Mouse (Mus musculus) ES-Bruce4 (cell line): ENCODE data around the gene Cubn.

Experiments used
- CTCF ChIP-seq: IDR thresholded peaks from one replicate; pipeline ENCODE4 v1.8.1; 2011; ENCODE audit warnings: low read depth, low read length
- POLR2A ChIP-seq: IDR thresholded peaks from one replicate; pipeline ENCODE4 v1.8.1; 2011; ENCODE audit warnings: low read length; ENCODE audit not compliant: insufficient read depth

GRCm38 (mm10) chr2:13527125-13527524, 35.5 kb upstream of the Cubn start:
- TF ChIP-seq POLR2A (no peak), CTCF (no peak)
